Mouse (Mus musculus) large intestine, adult 2 months (tissue): ENCODE measurements around the gene 4921511C20Rik. TPM values are rescaled to one million over a fixed set of nuclear protein-coding genes. Genes with fewer than 3 reads are reported as not detected.

ENCODE experiments used
- DNase-seq: peaks from one replicate; pipeline ENCODE4 v3.0.0-alpha.2; 2012; ENCODE audit warnings: low read depth, low spot score
- WGBS: fragments of 180-500 bp; shearing (Covaris S2); methylation state at CpG from one replicate; pipeline ENCODE4 v1.1.7; 2018; 5-methylcytosine and 5-hydroxymethylcytosine counted together
- polyA plus RNA-seq: library from polyadenylated mRNA; depleted of rRNA; stranded (reverse); fragments of >200 nt; gene quantifications from 2 replicates; pipeline ENCODE4 v1.2.3, GENCODE M21; 2012; rRNA removed

Gene 4921511C20Rik
- not detected in 2 replicates for polyA plus RNA-seq

- 79% methylated on average over 2 of the region's 2 CpGs for WGBS
- no peak for DNase-seq
These were observed at the start of gene 4921511C20Rik for GRCm38 (mm10) chrX:127393993-127394392. 4921511C20Rik (plus strand) TSS chrX:127394293.
